Mouse (Mus musculus): ENCODE results near the gene Olfr1392. TPM values are rescaled to one million over a fixed set of nuclear protein-coding genes. Genes with fewer than 3 reads are reported as not detected.
"Not testable (repeated sequence)": the region's sequence is repeated elsewhere in the genome, so short reads cannot be mapped to it uniquely, and the experiment has no call there.

Gene Olfr1392
- under 1 TPM in 1 of 2 experiments, not detected in 1; 0.11 TPM for total RNA-seq (2021)

DNA sequence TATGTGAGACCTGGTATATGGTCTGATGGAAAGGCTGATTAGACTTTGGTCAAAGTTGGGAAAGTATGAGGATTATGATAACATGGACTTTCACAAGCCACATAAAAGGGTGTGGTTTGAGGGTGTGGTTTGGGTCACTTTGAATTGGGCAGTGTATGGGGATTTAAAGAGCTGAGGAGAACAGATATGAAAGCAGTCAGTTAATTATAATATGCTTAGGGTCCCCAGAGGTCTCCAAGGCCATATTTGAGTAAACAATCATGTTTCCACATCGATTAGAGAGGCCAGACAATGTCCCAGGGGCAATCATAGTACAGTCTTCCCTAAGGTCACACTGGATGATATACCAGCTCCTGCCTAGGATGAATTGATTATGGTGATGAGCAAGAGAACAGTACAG lies at the start of gene Olfr1392:
TSS of gene Olfr1392 (plus strand) at position 301 of the 400 bp plus-strand sequence.
- DNase-seq = not testable (repeated sequence)

DNA sequence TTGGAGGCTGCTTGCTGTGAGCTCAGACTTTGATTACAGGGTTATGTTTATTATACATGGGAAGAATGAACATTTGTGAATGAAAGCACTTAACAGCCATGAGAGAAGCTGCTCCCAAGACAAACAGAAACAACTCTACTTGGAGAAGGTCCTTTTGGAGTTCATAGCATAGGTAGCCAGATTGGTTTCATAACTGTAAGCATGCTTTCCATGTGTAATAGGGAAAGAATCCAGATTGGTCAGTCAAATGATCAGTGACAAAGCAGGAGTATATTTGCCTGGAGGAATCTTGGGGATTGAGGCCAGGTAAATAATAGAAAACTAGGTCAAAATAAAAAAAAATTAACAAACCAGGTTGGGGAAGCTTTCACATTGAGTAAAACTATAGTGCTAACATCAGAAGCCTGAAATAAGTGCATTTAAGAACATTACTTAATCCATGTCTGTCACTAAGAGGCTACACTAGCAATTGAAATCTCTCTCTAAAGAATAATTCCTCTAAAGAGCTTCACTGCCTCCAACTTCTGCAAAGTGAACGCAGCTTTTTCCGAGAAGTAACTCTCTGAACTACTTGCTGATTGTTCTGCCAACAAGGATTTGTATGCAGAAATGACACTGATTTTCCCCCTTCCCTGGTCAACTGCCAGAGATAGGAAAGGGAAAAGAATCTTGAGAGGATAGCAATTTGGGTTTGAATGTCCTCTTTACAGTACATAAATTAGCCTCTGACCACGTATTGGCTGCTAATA lies 49.4 kb upstream of the Olfr1392 start:
- no peak for DNase-seq

DNA sequence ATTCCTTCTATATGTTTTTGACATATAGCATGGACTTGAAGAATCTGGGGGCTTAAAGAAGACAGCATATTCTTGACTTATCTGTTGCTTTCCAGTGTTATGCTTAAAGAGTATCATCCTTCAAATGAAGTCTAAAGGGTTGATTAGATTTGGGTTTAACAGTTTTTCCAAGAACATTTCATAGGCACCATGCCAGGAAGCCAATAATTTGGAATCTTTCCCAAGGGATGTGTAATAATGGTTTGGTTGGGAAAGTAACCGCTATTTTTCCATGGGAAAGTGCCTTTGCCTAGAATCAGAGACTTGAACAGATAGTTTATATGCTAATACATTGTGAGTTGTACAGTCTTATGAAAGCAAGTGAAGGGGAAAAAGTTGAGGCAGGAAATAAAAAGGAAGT lies 48.2 kb upstream of the Olfr1392 start:
- DNase-seq = no peak

DNA sequence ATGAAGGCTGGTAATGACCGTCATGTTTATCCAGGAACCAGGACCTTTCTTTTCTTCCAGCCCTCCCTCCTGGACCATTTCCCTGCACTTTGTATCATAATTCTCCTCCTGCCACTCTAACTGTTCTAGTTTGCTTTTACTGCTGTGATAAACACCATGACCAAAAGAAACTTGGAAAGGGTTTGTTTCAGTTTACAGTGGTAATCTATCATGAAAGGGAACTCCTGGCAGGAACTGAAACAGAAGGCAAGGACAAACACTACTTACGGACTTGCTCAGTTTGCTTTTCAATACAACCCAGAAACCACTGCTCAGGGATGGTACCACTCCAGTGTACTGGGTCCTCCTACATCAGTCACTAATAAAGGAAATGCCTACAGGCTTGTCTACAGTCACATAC lies 47.5 kb upstream of the Olfr1392 start:
- no peak for DNase-seq

DNA sequence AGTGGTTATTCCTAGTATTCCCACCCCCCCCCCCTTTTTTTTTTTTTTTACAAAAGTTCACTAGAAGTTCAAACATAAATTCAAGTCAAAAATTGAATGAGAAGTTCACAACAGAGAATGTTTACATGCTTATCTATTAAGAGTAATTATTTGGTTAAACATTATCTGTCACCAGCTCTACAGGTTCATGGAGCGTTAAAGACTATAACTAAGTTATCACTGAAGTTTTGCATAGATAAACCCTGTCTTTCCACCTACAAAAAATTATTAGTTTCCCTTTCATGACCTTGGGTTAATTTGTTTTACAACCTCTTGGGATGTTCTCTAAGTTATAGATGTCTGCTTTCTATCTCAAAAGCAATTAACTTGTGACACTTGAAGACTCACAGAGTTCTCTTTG lies 44.8 kb upstream of the Olfr1392 start:
- no peak for DNase-seq

DNA sequence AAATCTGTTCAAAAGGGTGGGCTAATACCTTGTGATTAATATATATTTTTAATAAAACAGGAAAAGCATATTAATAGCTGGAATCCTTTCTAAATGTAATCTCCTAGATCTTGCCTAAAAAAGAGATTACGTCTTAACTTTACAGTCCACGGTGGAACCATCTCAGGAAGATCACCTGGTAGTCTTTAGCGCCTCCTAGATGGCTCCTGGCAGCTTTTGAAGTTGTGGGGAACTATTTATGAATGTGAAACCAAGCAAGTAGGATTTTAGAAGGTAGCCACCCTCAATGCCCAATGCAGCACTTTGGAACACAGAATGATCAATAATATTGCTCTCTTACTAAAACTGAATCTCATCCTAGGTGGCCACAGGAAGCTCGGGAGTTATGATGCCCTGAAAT lies 44.2 kb upstream of the Olfr1392 start:
- no peak for DNase-seq

DNA sequence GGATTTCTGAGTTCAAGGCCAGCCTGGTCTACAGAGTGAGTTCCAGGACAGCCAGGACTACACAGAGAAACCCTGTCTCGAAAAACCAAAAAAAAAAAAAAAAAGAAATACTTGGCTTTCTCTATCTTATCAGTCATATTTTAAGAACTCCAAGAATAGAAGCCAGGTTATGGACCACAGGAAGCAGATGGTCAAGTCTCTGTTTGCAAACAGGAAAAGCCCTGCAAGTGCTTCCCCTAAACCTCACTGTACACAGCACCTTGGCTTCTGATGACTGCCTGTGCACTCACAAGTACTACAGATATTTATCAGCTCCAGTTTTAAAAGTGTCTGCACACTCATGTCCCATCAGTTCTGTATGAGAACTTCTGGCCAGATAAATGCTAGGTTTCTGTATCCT lies 43.6 kb upstream of the Olfr1392 start:
- no peak for DNase-seq

DNA sequence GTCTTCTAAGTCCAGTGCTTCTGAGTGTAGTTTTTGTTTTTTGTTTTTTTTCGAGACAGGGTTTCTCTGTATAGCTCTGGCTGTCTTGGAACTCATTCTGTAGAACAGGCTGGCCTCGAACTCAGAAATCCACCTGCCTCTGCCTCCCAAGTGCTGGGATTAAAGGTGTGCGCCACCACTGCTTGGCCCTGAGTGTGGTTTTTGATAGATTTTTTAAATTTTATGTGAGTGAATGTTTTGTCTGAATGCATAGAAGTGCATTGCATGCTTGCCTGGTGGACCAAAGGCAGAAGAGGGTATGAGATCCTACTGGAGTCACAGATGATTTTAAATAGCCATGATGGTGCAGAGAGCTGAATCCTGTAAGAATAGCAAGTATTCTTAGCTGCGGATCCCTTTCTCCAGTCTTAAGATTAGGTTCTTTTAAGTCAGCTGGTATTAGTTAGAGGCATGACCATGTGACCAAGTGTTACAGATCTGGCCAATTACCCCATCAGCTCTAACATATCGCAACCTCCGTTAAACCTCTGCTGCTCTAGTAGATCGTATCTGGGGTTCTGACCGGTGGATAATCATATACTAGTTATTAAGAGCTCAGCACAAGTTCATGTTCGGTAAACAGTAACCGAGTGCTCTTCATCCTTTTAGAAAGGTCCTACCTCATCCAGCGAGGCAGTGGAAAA lies 42.0 kb upstream of the Olfr1392 start:
- DNase-seq = no peak

DNA sequence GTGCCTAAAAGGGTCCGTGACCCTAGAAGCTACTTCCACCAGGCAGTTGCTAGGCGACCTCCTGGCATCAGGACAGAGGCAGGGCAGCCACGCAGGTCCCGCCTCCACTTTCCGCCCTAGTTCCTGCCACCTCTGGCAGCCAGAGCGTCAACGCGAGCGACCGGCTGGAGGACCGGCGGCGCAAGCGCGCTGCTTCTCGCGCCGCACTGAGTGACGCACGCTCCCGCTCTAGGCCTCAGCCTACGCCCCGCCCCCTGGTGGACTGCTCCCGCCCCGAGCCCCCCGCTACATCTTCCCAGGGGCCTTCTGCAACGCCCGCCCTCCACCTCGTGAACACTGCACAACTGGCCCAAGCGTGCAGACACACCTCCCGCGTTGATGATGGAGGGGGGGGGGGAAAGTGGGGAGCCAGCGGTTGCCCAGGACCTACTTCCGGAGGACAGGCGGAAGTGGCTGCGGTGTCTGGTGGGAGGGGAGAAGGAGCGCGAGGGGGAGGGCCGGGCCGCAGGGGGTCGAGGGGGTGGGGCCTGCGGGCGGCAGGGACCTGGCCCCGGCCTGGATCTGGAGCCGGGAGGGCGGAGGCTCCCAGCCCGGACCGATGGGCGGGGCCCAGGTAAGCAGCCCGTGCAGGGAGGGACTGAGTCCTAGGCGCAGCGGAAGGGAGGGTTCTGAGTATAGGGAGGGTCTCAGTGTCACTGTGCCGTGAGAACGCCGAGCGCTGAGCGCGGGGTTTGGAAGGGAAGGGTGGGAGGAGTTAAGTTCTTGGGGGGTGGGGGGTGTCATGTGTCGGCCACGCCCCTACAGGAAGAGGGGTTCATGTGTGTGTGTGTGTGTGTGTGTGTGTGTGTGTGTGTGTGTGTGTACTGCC lies 41.1 kb upstream of the Olfr1392 start, which contains the start of gene Mgat1:
TSS of gene Mgat1 (plus strand) at position 465 of the 868 bp plus-strand sequence.
- DNase-seq = peak; percentile 96

DNA sequence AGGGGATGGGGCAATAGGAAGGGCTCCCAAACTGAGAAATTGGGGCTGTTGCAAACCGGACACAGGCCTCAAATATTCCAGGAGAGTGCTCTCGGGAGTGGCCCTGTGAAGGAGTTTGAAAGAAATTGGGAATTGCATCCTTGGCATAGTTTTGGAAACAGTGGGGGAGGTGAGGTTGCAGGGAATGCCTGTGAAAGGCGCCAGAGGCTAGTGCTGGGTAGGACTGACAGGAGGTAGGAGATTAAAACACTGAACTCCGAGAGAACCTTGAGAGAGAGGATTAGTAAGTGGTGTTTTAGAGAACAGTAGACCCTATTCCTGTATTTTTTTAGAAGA lies 40.5 kb upstream of the Olfr1392 start:
- DNase-seq = no peak

DNA sequence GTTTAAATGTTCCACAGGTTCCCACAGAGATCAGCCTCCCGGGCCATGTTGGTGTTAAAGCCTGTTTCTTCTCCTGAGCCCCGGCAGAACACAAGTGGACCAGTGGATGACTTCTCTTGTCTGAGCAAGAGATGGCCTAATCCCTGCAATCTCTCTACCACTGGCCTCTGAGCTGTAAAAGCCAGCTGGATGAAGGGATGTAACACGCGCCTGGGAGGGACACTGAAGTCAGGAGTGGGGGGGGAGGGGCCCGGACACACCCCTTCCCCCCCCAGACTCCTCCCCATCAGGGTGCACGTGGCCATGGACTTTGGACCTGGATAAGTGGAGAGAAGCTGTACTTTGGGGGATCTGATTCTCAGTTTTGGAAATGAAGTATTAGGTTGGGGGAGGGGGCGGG lies 39.9 kb upstream of the Olfr1392 start:
- DNase-seq = no peak

DNA sequence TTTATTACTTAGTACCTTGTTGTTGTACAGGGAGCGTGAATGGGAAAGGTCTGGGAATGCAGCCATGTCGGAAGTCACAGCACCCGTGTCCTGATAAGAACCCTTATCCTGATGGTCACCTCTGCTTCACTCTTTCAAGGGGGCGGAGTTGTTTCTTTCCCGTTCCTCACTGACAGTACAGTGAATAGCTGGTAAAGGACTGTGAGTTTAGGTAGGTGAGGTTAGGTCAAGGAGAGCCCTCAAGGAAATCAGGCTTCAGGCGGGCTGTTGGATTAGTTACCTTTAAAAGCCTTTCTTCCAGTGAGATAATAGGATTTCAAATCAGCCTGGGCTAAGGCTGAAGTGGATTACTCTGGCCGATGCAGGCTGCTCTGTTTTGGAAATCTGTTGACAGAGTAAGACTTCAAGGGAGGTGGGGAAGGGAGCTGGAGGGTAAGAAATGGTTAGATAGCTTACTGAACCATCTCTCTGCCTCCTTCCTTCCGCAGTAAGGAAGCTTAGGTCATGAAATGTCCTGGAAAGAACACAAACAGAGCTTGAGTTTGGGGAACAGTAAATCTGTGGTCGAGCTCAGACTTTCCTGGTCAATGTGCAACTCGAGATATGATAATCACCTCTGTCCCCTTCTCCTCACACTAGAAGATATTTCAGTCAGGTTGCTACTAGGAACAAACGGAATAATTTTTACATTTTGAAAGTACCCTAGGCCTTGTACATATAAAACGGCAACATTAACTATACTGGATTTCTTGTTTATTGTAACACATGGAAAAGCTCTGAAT lies 39.3 kb upstream of the Olfr1392 start:
- DNase-seq = no peak

DNA sequence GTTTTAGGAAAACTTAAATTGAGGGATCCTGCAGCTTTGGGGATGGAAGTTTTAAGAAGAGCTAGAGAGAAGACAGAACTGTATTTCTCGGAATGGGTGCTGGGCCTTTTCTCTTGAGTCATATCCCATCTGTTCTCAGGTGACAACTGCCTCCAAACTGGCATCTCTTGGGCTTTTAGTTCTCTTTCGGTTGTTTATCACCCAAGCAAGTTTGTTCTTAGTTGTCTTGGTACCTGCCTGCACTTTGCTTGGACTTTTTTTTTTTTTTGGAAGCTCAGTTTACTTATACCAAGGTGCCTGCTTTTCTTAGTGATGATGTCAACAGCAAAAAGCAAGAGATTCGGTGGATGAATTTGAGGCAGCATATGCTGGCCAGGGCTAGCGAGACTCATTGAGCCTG lies 38.6 kb upstream of the Olfr1392 start:
- DNase-seq = no peak

DNA sequence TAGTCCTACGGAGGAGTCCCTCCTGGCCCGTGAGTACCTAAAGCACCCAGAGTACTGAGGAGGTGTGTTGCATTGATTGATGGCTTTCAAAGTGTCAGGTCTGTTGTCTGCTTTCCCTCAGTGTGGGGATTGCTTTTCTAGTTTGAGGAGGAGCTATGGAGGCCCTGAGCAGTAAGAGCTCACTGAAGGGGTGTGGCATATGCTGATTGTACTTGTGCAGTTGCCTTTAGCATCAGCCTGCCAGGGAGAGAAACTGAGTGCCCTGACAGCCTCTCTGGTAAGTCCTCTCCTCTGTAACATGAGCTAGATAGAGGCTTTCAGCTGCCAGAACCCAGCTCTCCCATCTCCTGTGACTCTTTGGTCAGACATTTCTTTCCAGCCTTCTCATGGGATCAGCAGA lies 37.8 kb upstream of the Olfr1392 start:
- no peak for DNase-seq

DNA sequence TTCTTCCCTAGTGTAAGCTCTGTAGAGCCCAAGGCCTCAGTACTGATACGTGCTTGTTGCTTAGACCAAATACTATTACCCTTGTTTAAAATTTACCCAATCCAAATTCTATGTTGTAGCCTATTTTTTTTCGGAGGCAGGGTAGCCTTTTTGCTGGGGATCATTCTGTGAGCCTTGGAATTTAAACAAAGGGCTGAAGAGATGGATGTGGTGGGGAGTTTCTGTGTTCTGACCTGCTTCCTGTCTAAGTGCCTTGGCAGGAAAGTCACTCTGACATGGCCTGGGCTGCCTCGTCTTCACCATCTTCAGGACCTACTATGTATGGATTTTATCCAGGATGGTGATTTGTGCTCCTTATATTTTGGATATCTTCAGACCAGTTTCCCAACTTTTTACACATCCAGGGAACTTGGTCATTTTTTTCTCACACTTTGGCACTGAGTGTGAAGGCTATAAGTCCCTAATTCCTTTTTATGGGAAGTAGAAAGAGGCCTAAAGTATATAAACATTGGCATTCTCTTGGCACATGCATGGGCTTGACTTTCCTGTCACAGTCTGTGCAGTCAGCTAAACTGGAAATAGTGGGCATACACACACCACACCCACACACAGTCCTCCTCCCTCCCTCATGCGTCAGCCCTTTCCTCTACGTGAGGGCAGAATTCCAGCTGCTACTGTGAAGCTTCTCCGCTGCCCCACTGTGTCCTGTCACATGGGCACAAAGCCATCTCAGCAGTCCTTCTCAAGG lies 36.7 kb upstream of the Olfr1392 start:
- DNase-seq = peak; percentile 66

DNA sequence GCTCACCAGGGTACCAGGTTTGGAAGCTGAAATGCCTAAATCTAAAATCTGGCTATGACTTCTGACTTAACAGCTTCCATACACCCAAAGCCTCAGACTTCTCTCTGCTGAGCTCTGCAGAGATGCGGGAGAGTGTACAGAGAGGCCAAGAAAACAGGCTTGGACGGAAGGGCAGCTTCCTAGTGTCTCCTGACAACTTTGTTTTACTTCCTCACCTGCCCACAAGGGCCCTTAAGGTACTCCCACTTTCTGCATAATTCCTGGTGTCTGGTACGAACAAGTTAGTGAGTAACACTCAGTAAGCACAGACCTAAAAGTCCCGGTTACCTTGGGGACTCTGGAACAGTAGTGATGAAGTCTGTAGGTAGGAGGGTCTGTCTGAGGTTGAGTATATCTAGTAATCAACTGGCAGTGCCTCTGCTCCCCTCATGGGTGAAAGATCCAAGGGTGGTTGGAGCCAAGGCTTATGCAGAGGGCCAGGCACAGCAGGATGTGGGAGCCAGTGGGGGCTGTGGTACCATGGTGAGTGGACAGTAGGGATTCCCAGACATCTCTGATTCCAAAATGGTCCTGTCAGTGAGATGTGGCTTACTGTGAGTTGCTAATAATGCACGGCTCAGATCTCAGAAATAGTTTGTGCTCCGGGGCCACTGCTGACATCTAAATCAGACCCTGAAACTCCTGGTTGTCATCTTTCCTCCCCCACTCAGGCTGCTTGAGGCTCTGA lies 35.9 kb upstream of the Olfr1392 start:
- no peak for DNase-seq

DNA sequence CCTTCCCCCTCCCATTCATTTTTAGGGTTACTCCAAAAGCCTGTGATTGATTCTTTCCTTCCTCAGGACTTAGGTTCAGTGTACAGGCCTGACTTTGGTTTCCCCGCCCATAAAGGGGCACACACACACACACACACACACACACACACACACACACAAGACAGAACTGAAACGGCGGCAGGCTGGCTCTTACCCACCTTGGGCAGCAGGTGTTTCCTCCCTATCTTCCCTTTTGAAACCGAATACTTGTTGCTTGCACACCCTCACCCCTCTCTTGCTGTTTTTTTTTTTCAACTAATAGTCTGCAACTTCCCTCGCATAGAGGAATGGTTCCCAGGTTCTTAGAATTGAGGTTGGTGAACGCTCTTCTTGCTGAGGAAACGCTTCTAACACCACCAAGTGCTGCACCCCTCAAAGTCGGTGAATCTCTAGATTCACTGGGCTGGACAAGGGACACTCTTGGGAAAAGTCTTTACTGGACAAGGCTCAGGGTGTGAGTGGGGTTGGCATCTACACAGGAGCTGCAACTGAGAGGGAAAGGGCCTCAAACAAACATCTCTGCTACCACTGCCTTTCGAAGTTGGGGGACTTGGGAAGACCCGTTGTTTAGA lies 35.2 kb upstream of the Olfr1392 start:
- no peak for DNase-seq

DNA sequence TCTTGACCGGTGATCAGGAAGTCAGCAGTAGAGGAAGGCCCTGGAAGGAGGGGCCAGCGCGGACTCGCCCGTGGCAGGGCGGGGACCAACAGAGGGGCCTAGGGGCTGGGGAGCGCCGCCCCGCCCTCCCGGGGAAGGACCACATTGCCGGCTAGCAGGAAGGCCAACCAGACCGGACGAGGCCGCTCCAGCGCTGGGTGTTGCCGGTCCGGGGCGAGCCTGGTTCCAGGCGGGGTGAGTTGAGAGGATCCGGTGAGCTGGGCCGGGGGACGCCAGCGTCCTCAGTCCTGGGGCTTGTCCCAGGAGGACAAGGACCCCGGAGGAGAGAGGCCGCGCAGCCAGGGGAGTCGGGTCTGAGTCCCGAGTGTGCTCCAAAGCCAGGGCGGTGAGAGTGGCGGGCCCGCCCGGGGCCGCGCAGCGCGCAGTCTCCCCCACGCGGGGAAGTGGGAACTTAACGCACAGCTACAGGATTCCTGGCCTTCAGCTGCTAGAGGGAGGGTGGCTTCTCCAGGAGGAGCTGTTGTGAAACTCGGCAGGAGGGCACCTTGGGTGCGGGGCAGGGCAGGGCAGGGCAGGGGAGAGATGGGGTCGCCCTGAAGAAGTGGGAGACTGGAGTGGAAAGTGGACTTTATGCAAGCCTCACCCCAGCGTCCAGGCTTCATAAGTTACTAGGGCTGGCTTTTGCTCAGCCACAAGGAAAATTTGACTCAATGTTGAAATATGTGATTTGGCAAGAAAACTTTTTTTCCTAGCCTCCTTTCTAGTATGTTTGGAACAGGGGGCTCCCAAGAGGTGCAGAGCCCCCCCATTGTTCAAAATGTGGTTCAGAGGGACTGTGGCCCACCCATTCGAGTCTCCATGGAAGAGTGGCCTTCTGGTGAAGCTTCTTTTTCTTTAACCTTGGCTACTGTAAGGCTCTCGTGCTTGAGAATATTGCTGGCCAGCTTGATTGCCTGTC lies 34.4 kb upstream of the Olfr1392 start:
- DNase-seq = peak; percentile 92

DNA sequence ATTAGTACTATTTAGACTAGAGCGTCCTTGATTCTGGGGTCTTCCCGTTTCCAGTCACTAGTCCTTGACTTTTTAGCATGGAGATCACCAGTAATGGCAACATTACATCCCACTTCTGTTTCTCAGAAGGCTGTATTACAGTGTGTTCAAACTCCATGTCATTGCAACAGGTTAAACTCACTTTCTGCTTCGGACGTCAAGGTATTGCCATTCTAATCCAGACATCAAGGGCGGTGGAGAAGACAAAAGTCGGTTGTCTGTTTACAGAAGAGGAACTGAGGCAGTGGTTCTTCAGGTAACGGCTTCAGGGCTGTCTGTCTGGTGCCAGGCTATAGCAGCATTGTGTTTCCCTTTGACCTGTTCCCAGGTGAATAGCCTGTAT lies 33.7 kb upstream of the Olfr1392 start:
- DNase-seq = no peak

Measured in heart, postnatal 4 days (tissue).